Mouse (Mus musculus): Measurements from ENCODE around the gene Hist1h3e.
A peak's percentile ranks its signal among the peaks of the same experiment; 100 is the strongest.
"Not testable (repeated sequence)": the region's sequence is repeated elsewhere in the genome, so short reads cannot be mapped to it uniquely, and the experiment has no call there.

Gene Hist1h3e

GRCm38 (mm10) chr13:23561531-23561882, 662 bp downstream of the Hist1h3e start:
- DNase-seq (ENCODE audit: low spot score), result not testable (repeated sequence)

DNA sequence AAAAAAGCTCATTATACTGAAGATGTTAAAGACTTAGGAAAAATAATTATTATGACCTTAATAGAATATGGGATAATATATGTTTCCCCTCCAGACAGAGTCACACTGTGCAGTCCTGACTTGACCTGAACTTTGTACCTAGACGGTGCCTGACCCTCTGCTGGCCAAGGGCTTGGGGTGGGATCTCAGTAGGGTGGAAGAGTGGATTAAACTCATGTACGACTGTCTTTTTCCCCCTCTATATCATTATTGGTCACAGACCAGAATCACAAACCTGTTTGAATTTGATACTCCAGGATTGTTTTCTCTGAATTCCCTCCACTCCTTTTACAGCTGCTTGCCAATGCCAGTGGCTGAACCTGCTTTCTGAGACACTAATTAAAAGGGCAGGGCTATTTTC, 1.5 kb downstream of the Hist1h3e start:
- DNase-seq (ENCODE audit: low spot score), result not testable (repeated sequence)

DNA sequence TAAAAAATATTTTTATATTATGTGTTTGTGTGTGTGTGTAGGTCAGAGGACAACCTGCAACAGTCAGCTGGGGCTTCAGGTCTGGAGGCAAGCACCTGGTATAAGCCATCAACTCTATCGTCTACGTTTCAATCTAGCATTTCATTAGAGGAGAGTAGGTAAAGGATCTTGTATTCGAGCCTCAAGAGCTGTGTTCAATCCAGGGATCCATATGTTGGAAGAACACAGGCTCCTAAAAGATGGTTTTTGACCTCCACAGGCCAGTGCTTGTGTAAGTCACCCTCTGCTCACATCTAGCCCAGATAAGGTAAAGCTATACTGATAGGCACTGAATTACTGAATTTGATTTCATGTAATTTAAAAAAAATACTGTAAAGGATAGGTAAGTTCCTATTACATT, 5.3 kb downstream of the Hist1h3e start:
- no peak for DNase-seq (ENCODE audit: low spot score)

GRCm38 (mm10) chr13:23555839-23556416, 6.2 kb downstream of the Hist1h3e start:
- DNase-seq (ENCODE audit: low spot score), result peak; percentile 71

DNA sequence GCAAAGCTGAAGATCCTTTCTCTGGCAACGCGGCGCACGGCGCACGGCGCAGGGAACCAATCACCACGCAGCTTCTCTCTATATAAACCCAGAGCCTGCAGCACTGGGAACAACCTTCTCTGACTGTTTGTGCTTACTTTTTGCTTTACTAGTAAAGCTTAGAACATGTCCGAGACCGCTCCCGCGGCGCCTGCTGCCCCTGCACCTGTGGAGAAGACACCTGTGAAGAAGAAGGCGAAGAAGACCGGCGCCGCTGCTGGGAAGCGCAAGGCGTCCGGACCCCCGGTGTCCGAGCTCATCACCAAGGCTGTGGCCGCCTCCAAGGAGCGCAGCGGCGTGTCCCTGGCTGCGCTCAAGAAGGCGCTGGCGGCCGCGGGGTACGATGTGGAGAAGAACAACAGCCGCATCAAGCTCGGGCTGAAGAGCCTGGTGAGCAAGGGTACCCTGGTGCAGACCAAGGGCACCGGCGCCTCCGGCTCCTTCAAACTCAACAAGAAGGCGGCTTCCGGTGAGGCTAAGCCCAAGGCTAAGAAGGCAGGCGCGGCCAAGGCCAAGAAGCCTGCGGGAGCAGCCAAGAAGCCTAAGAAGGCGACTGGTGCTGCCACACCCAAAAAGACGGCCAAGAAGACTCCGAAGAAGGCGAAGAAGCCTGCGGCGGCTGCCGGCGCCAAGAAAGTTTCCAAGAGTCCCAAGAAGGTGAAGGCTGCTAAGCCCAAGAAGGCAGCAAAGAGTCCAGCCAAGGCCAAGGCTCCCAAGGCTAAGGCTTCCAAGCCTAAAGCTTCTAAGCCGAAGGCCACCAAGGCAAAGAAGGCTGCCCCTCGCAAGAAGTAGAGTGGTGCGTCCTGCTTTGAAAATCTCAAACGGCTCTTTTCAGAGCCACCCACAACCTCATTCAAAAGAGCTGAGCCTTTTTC, 7.0 kb downstream of the Hist1h3e start:
- peak; percentile 88 for DNase-seq (ENCODE audit: low spot score)

DNA sequence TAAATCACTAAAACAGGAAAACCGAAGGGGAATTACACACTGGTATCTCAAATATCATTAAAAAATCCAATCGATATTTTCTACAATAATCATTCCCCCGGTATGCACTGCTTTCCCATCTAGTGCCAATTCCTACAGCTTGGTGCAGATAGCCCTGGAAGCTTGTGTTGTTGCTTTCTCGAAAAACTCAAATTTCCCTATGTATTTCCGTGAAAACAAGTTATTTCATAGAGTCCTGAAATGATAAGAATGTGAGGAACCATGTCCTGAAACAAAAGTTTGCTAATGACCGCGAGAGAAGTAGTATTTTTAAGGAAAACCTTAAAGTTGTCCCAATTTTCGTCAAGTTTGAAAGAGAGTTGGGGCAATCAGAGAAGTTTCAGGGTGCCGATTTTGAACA, 7.8 kb downstream of the Hist1h3e start:
- DNase-seq (ENCODE audit: low spot score), result no peak

- no peak for DNase-seq (ENCODE audit: low spot score)
Measured at GRCm38 (mm10) chr13:23552962-23553361, 9.2 kb downstream of the Hist1h3e start, which contains the start of gene Hist1h1d. Hist1h1d (plus strand) TSS chr13:23553262.

GRCm38 (mm10) chr13:23551931-23552914, 9.9 kb downstream of the Hist1h3e start:
- no peak for DNase-seq (ENCODE audit: low spot score)

DNA sequence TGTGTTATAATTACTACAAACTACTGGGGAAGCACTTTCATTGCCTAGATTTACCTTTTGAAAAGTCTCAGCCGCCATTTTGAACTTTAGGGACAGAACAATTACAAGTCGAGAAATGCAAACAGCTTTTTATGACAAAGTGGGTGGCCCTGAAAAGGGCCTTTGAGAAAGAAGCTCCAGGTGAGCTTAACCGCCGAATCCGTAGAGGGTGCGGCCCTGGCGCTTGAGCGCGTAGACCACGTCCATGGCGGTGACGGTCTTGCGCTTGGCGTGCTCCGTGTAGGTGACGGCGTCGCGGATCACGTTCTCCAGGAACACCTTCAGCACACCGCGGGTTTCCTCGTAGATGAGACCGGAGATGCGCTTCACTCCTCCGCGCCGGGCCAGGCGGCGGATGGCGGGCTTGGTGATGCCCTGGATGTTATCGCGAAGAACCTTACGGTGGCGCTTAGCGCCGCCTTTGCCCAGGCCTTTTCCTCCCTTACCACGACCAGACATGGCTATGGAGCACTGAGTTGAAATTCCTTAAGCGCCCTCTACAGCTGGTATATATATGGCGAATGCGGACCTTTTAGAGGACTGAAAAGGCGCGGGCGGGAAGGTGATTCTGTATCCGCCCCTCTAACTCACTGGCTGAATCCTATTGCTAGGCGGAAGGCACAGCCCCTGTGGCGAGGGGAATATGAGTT, 10.9 kb downstream of the Hist1h3e start, which contains the start of gene Hist1h4f:
Gene Hist1h4f (minus strand): TSS at position 503 of the 689 bp plus-strand sequence.
- DNase-seq (ENCODE audit: low spot score), result peak; percentile 92

DNA sequence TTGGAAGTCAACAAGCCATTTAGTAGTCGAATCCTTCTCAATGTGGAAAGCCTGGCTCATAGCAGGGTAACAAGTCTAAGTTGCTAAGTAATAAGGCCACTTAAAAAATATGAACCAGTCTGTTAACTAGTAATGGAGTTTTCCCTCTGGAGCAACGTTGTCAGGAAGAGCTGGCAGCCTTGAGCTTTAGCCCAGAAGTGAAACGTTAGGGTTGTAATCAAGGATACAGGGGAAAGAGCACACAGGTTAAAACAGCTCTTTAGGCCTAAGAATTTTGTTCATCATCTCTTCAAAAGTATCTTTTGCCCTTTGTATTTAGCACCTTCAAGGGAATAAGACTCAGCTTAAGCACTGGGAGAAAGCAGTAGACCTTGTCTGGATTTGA, 11.4 kb downstream of the Hist1h3e start:
- DNase-seq (ENCODE audit: low spot score), result no peak

DNA sequence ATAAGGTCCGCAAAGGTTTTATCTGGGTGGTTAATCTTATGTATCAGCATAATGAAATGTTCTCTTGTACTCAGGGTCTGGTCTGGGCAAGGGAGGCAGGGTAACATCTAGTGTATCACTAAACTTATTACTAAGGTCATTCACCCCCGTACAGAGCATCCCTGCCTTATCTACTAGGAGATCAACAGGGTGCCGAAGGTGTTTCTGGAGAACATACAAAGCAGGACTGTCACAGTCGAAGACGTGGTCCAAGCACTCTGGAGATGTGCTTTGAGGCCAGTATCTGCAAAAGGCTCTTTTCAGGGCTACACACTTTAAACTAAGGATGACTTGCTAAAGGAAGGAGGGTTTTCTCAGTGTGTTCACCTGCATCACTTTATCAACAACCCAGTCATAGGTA, 15.5 kb downstream of the Hist1h3e start:
- no peak for DNase-seq (ENCODE audit: low spot score)

DNA sequence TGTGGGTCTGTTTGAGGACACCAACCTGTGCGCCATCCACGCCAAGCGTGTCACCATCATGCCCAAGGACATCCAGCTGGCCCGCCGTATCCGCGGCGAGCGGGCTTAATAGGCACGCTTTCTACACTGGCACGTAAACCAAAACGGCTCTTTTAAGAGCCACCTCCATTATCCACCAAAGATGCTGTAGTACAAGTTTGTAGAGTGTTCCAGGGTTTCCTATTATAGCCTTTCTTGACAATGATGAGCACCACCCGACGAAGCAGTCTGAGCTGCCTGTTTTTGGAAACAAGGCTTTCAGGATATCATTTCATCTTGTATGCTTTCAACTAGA, 17.4 kb downstream of the Hist1h3e start:
- not testable (repeated sequence) for DNase-seq (ENCODE audit: low spot score)

GRCm38 (mm10) chr13:23543965-23544786, 18.0 kb downstream of the Hist1h3e start, which contains the start of gene Hist1h3f:
Hist1h3f (plus strand) TSS chr13:23544052.
- peak; percentile 78 for DNase-seq (ENCODE audit: low spot score)

- peak; percentile 58 for DNase-seq (ENCODE audit: low spot score)
Measured at GRCm38 (mm10) chr13:23542999-23543607, 19.1 kb downstream of the Hist1h3e start, which contains the start of gene Hist1h2bh. Hist1h2bh (minus strand) TSS chr13:23543392.

GRCm38 (mm10) chr13:23542225-23542980, 19.8 kb downstream of the Hist1h3e start:
- not testable (repeated sequence) for DNase-seq (ENCODE audit: low spot score)

DNA sequence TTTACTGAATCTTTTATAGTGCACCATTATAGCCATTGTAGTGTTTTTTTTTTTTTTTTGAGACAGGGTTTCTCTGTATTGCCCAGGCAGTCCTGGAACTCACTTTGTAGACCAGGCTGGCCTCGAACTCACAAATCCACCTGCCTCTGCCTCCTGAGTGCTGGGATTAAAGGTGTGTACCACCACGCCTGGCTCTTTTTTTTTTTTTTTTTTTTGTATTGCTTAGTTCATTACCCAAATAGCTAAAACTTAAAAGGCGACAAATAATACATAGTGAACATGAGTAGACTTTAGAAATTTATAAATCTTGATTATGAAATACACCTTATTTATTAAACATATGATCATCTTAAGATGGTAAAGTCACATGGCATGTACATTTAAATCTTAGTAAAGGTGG, 20.7 kb downstream of the Hist1h3e start:
- DNase-seq (ENCODE audit: low spot score), result no peak

GRCm38 (mm10) chr13:23539821-23540220, 22.3 kb downstream of the Hist1h3e start:
- not testable (repeated sequence) for DNase-seq (ENCODE audit: low spot score)

GRCm38 (mm10) chr13:23538249-23538648, 23.9 kb downstream of the Hist1h3e start:
- no peak for DNase-seq (ENCODE audit: low spot score)

GRCm38 (mm10) chr13:23537006-23537710, 25.0 kb downstream of the Hist1h3e start:
- DNase-seq (ENCODE audit: low spot score), result no peak

All from testis, postnatal 14 days (tissue).